Mouse (Mus musculus) adrenal gland, adult 18-20 months (tissue): Measurements from ENCODE around the gene Ermap. TPM values are rescaled to one million over a fixed set of nuclear protein-coding genes. Genes with fewer than 3 reads are reported as not detected.
A peak's percentile ranks its signal among the peaks of the same experiment; 100 is the strongest.

Source experiments
- DNase-seq, 2 experiments: peaks; one replicate each; pipeline ENCODE4 v3.0.0; 2021 to 2022; ENCODE audit warnings: low spot score in 2 of 2
- total RNA-seq, 2 experiments: library from RNA; stranded (reverse); gene quantifications; 1 replicate in 1 of 2; 2 replicates in 1 of 2; pipeline ENCODE4 v1.2.3; 2021

The Ermap gene
- total RNA-seq, 2 experiments from 2014 or later = 0.06 to 0.10 TPM

- DNase-seq = no peak
Observed at GRCm38 (mm10) chr4:119188060-119188785, 1.6 kb downstream of the Ermap start.

- no peak for DNase-seq
Observed at GRCm38 (mm10) chr4:119185771-119186170, 4.0 kb downstream of the Ermap start.

- no peak for DNase-seq
Observed at GRCm38 (mm10) chr4:119183525-119183924, 6.3 kb downstream of the Ermap start.

- DNase-seq = no peak
Observed at GRCm38 (mm10) chr4:119181456-119181855, 8.4 kb downstream of the Ermap start.

GRCm38 (mm10) chr4:119180133-119180707 is 9.6 kb downstream of the Ermap start:
- DNase-seq = no peak

- peak in 1 of 2 experiments; percentile 22 for DNase-seq
Observed at GRCm38 (mm10) chr4:119178331-119178730, 11.5 kb downstream of the Ermap start.

- DNase-seq = no peak
Observed at GRCm38 (mm10) chr4:119177702-119178101, 12.1 kb downstream of the Ermap start.

- peak; percentile 85 to 87 for DNase-seq
Observed at GRCm38 (mm10) chr4:119173851-119174453, 15.9 kb downstream of the Ermap start, which contains the start of gene Zfp691. Zfp691 (minus strand) TSS chr4:119174195.

- no peak for DNase-seq
Observed at GRCm38 (mm10) chr4:119172919-119173650, 16.7 kb downstream of the Ermap start.

- DNase-seq = peak; percentile 77 to 79
Observed at GRCm38 (mm10) chr4:119167663-119168062, 22.1 kb downstream of the Ermap start.

GRCm38 (mm10) chr4:119167068-119167467 is 22.7 kb downstream of the Ermap start:
- DNase-seq = no peak

GRCm38 (mm10) chr4:119165916-119166315 is 23.9 kb downstream of the Ermap start:
- no peak for DNase-seq

- DNase-seq = no peak
Observed at GRCm38 (mm10) chr4:119162990-119163389, 26.8 kb downstream of the Ermap start.

- no peak for DNase-seq
Observed at GRCm38 (mm10) chr4:119161358-119161757, 28.5 kb downstream of the Ermap start.

- DNase-seq = no peak
Observed at GRCm38 (mm10) chr4:119157891-119158290, 31.9 kb downstream of the Ermap start.

GRCm38 (mm10) chr4:119157186-119157585 is 32.6 kb downstream of the Ermap start:
- peak; percentile 70 to 77 for DNase-seq

GRCm38 (mm10) chr4:119148741-119149140 is 41.1 kb downstream of the Ermap start:
- no peak for DNase-seq

GRCm38 (mm10) chr4:119147347-119147746 is 42.5 kb downstream of the Ermap start:
- DNase-seq = no peak

- no peak for DNase-seq
Observed at GRCm38 (mm10) chr4:119146816-119147215, 43.0 kb downstream of the Ermap start.

GRCm38 (mm10) chr4:119142230-119142871 is 47.5 kb downstream of the Ermap start:
- peak; percentile 33 to 54 for DNase-seq

GRCm38 (mm10) chr4:119141191-119141590 is 48.6 kb downstream of the Ermap start:
- no peak for DNase-seq
